Mouse (Mus musculus) adrenal gland, postnatal 10 days (tissue): ENCODE data around the gene Csmd2. TPM values are rescaled to one million over a fixed set of nuclear protein-coding genes. Genes with fewer than 3 reads are reported as not detected.

Source experiments
- DNase-seq: peaks from one replicate; pipeline ENCODE4 v3.0.0; 2021; ENCODE audit warnings: mixed read lengths
- total RNA-seq, 2 experiments: library from RNA; stranded (reverse); gene quantifications; 2 replicates each; pipeline ENCODE4 v1.2.3; 2021

Csmd2 gene
- total RNA-seq, 2 experiments from 2014 or later, result 0.93 to 2.4 TPM

GRCm38 (mm10) chr4:128245201-128245600, 257.5 kb downstream of the Csmd2 start:
- no peak for DNase-seq

- peak; percentile 67 for DNase-seq
These were observed 261.0 kb downstream of the Csmd2 start for GRCm38 (mm10) chr4:128248676-128249075.

DNA sequence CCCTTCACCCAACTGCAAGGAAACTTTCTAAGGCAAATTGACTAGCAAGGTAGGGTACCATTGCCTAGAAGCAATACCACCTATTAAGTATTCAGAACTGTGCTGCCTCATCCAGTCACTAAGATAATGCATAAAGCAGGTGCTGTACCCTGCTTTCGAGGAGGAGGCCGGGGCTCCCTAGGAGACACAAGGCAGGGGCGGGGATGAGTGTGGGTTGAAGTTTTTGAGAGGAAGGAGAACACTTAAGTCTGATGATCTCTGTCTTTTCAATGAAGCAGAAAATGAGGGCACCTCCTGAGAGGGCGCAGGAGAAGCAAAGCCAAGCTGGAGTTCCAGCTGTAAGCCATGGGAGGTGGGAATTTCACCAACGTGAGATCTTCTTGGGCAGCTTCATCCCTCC, 271.6 kb downstream of the Csmd2 start:
- no peak for DNase-seq

GRCm38 (mm10) chr4:128260907-128261560, 273.4 kb downstream of the Csmd2 start, which contains the start of gene Hmgb4:
Gene Hmgb4 (minus strand): TSS chr4:128260957.
- DNase-seq, result no peak

GRCm38 (mm10) chr4:128264491-128264890, 276.8 kb downstream of the Csmd2 start:
- DNase-seq, result no peak

DNA sequence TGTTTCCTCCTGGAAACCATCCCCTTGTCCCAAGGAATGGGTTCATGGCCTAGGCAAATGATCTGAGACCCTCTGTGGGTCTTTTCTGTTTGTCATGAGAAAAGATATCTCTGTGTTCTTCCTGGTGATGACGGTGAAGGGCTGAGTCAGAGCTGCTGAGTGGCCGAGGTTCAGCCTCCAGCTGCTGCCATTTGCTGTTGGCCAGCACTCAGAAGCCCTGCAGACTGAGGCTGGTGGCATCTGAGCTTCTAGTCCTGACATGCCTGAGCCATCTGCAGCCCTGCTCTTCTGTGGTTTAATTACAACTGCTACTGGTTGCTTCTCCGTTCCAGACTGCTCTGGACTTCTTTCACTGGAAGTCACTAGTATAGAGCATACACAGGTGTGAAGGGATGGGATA, 277.7 kb downstream of the Csmd2 start:
- no peak for DNase-seq

- DNase-seq, result no peak
These were observed 281.7 kb downstream of the Csmd2 start for GRCm38 (mm10) chr4:128269261-128269875.

DNA sequence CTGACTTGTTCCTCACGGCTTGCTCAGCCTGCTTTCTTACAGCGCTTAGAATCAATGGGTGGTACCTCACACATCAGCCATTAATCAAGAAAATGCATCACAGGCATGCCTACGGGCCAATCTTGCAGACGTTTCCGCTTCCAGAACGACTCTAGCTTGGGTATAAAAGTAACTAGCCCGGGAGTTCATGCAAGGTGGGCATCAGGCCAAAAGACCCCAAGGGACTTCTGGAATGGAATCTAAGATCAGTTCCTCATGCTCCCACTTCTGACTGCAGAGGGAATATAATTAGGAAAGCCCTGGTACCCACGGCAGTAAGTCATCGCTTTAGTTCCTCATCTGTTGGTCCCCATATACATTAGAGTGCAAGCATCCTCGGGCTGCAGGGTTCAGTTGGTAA, 282.5 kb downstream of the Csmd2 start:
- DNase-seq, result no peak

- DNase-seq, result no peak
These were observed 283.3 kb downstream of the Csmd2 start for GRCm38 (mm10) chr4:128270931-128271330.

DNA sequence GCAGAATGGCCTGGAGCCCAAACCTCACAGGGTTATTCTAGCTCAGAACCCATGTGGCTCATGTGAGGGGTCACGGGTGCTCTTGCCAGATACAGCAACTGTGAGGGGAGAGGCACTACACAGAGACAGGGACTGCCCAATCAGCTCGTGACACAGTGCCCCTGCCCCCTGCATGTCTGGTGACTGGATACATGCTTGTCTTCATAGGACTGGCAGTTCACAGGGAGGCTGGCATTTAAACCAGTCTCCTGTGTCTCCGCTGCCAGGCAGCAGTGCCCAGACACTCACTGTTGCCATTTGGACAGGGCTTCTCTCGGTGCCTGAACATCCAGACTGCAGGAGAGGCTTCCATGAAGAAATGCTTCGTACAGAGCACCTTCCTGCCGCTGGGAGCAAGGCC, 284.8 kb downstream of the Csmd2 start:
- no peak for DNase-seq

DNA sequence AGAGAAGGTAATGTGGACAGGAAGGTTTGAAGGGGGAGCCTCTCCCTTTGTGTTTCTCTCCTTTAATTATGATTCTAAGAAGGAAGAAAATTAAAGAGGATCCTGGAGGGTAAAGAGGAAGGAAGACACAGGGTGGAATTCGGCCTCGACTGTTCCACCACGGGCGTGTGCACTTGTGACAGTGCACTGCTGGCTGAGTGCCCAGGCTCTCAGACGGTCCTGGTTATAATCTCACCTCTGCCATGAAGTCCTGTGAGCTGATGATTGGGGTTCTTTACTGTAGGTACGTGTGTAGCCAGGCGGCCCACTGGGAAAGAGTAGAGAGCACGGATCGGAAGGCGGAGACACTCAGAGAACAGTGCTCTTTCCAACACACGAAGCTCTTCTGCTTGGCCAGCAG, 285.5 kb downstream of the Csmd2 start:
- no peak for DNase-seq

DNA sequence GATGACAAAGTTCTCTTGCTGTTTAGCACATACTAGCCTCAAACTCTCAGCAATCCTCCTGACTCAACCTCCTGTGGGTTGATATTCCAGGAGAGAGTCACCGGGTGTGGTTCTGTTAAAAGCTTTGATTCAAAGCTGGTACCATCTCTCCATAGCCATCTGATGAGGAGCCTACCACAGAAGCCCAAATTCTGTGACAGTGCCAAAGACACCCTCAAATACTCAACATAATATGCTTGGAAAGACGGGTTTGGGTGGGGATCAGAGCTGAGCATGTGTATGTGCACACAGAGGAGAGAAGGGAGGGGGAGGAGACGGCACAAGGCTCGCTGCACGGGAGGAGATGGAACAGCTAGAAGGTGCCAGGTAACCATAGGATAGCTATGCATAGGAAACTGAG, 287.5 kb downstream of the Csmd2 start:
- no peak for DNase-seq

DNA sequence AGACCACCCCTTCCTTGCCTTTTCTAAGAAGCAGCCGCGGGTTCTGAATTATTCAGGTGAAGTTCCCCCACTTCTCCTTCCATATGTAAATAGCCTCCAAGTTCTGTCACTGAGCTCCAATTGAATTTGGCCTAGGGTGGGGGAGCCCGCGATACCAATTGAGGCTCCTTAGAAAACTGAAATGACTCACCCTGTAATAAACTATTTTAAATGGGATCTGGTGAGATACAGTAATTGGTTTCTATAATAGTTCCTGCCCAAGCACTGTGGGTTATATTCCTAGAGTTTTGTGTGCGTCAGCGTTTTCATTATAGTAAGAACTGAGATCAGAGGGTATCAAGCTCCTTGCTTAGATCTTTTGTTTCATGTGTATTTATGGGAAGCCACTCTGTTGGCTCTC, 287.9 kb downstream of the Csmd2 start:
- DNase-seq, result no peak

DNA sequence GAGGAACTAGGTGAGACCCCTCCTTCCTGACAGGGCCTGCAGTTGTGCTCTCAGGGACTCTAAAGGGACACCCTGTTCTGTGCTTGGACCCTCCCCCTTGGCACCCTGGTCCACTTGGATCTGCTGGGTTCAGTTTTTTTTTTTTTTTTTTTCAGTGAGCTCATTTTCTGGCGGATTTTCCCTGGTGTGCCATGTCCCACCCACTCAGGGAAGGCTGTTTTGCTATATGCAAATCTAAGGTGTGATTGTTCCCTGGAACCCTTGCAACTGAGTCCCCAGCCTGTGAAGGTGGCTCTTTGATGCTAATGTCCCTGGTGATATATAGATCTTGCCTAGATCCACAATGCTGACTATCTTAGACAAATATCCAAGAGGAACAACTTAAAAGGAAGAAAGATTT, 297.4 kb downstream of the Csmd2 start:
- DNase-seq, result no peak

DNA sequence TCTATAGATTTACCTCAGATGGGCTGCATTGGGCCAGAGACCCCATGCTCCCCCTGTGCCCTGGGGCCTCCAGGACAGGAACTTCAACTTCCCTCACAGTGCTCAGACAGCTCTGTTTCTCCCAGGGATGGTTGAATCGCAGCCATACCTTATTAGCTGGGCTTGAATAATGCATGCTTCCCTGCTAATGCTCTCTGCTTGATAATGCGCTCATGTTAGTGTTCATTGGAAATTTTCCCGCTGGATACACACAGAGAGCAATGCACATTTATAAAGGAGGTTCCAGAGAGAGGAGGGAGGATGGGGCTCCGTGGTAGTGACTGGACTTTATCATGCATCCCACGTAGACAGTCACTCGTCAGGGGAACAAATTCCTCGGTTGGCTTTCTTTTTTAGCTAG, 300.4 kb downstream of the Csmd2 start:
- no peak for DNase-seq

DNA sequence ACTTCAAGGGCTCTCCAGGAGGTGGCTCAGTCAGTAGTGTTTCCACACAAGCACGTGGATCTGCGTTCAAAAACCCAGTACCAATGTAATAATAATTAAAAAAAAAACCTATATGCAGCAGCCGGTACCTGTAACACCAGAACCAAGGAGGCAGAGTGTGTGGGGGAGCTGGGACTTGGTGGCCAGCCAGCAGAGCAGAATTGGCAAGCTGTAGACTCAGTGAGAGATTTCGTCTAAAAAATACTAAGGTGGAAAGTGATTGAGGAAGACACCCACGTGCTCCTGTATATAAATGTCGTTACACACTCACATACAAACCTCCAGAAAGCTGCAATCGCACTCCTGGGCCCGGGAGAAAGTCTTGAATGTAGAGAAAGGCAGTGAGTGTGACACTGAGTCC, 316.4 kb downstream of the Csmd2 start:
- no peak for DNase-seq

GRCm38 (mm10) chr4:128306011-128306410, 318.4 kb downstream of the Csmd2 start:
- DNase-seq, result no peak

DNA sequence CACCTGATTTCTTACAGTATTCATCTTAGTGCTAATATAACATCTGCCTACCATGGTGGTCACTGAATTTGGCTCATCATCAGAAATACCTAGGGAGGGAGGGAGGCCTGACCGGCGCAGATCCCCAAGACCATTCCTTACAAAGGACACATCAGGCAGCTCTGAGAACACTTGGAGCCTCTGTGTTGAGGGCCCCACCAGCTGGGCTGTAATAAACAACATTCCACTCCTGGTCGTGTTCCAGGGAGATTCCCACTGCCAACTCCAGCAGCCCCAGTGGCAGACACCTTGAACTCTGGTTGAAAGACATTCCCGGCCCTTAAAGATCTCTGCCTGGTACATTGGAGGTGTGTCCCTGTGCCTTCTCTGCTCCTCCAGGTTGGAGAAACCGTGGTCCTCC, 327.7 kb downstream of the Csmd2 start:
- no peak for DNase-seq

GRCm38 (mm10) chr4:128317951-128318350, 330.3 kb downstream of the Csmd2 start:
- no peak for DNase-seq

- no peak for DNase-seq
These were observed 337.9 kb downstream of the Csmd2 start for GRCm38 (mm10) chr4:128325511-128325910.

GRCm38 (mm10) chr4:128326755-128327154, 339.1 kb downstream of the Csmd2 start:
- no peak for DNase-seq

DNA sequence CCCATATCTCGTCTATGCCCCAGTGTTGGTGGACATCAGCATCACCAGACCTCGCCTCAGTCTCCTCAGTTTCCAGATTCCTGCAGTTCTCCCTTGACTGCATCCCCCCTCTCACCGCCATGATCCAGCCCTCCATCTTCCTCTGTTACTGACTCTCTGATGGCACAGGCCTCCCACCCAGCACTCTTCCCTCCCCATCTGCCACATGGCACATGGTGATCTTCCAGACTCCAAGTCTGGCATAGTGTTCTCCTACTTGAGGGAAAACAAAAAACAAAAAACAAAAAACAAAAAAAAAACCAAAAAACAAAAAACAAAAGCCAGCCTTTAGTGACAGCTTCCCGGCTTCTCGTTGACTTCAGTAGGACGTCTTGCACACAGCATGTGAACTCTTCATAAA, 339.8 kb downstream of the Csmd2 start:
- no peak for DNase-seq

- no peak for DNase-seq
These were observed 342.9 kb downstream of the Csmd2 start for GRCm38 (mm10) chr4:128330519-128330918.

GRCm38 (mm10) chr4:128340457-128340856, 352.8 kb downstream of the Csmd2 start:
- DNase-seq, result no peak
